Mouse (Mus musculus): ENCODE measurements around the gene Prkaca. TPM values are rescaled to one million over a fixed set of nuclear protein-coding genes. Genes with fewer than 3 reads are reported as not detected.

Gene Prkaca
- polyA plus RNA-seq, 1 experiment = 56.2 TPM

DNA sequence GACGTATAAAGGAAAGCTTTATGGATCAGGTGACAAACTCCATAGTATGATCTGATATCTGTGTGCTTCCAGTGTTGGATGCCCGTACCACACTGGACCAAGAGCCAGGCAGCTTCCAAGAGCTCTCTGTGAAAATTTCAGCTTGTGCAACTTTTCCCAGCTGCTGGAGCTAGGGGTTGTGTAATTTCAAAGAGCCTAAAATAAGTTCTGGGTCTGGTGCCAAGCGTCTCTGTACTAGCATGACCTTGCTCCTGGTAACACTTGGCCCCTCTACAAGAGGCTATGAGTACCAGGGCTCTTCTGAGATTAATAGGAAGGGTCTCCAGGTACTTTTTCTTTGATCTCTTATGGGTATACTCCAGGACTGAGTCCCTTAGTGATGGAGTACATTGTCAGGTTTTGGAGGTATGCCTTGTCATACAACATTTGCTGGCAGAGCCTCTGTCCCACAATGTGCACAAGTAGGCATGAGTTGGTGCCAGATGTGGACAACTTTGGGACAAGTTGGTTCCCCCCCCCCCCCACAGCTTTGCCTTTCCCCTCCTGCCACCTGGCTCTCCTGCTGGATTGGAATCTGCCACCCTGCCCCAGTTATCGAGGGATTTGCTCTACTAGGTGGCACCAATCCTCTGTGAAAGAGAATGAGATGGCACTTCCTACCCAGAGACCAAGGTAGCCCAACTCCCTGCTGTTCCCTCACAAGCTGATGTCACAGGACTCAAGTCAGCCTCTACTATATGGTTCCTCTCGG, 8.6 kb upstream of the Prkaca start:
- TF ChIP-seq GATA1 (IDR thresholded peaks at IDR 0.05; ENCODE audit: low read length) = no peak

DNA sequence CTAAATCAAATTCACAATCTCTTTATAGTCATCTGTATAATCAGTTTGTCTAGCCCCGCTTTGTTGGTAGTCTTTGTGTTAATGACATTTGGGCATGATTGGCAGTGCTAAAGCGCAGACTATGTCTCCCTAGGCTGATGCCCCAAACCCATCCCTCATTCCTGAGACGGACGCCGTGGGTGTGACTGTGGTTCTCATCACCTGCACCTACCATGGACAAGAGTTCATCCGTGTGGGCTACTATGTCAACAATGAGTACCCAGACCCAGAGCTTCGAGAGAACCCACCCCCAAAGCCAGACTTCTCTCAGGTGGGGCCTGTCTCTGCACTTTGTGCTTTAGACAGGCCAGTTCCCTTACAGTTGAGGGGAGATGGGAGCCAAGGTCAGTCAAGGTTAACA, 5.1 kb upstream of the Prkaca start:
- no peak for TF ChIP-seq GATA1 (IDR thresholded peaks at IDR 0.05; ENCODE audit: low read length)

DNA sequence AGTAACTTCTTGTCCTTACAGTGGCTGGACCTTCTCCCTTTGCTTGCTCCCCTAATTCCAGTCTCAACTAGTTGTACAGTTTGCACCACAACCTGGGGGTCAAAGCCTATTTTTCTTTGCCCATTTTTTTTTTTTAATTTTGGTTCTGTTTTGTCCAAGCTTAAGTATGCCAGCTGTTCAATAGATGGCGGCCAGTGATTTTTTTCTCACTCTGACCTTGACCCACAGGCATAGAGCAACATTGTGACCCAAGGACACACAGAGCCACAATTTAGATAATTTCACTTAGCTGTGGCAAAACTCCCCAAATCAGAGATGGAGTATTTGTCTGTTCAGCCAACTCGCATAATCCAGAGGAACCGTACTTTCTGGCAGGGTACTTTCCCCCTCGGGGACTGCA, 1.7 kb upstream of the Prkaca start:
- no peak for TF ChIP-seq GATA1 (IDR thresholded peaks at IDR 0.05; ENCODE audit: low read length)

DNA sequence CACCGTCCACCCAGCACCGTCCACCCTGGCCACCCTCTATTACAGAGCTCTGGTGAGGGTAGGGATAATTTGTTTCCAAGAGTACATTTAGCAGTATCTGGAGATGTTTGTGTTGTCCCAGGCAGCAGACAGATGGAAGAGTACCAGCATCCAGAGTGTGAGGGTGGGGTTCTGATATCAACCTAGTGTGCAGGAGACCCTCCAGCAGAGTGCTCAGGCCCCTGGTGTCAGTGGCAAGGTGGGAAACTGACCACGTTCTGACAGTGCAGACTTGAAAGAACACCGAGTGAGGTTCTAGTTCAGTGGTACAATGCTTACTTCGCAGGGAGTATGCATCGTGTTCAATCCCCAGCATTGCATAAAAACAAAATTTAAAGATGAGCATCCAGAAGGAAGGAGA, 1.1 kb upstream of the Prkaca start:
- TF ChIP-seq GATA1 (IDR thresholded peaks at IDR 0.05; ENCODE audit: low read length) = no peak

DNA sequence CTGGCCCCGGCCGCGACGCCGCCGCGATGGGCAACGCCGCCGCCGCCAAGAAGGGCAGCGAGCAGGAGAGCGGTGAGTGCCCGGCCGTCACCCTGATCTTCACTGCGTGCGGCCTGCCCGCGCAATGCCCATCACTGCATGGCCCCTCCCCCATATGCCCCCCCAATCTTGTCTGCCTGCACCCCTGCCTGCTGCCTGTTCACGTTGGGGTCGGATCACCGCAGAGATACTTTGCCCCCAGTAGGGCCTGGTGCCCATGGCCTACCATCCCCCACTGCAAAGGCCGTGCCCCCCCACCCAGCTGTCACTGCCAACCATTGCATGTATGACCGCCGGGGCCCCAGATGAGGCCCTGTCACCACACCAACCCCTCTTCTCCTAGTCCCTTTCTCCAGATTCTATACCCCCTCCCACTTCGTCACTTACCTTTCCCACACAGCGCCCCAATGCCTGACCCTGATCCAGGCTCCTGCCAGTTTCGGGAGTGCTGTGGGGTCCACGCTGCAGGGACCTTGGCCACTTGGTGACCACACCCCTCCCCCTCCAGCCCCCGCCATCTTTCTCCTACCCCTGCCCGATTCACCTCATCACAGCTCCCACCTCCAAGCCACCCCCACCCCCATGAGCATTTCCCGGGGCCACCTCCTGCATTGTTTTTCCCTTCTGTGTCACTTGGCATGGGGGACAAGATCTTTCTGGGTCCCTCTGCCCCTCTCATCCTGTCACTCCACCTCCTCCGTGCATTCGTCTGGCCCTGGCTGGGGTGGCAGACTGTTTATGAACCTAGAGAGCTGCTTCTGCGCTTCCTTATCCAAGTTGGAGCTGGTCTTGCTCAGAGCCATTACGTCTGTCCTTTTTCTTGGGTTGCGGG, 603 bp downstream of the Prkaca start:
- no peak for TF ChIP-seq GATA1 (IDR thresholded peaks at IDR 0.05; ENCODE audit: low read length)

DNA sequence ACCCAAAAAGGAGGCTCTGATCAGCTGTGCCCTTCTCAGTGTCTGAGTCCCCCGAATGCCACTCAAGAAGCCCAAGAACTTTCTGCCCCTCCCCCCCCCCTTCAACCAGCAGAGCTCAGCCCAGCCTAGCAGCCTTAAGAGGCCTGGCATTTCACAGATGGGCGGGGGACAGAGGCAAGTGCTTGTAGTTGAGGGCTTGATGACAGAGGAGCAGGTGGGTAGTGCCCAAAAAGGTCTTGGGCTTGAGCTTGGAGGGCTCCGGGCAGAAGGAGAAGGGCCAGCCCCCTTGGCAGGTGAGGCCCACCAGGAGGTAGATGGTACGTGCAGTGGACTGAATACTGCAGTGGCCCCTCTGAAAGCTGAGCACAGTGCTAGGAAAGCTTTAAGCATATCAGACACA, 1.7 kb downstream of the Prkaca start:
- TF ChIP-seq GATA1 (IDR thresholded peaks at IDR 0.05; ENCODE audit: low read length) = no peak

DNA sequence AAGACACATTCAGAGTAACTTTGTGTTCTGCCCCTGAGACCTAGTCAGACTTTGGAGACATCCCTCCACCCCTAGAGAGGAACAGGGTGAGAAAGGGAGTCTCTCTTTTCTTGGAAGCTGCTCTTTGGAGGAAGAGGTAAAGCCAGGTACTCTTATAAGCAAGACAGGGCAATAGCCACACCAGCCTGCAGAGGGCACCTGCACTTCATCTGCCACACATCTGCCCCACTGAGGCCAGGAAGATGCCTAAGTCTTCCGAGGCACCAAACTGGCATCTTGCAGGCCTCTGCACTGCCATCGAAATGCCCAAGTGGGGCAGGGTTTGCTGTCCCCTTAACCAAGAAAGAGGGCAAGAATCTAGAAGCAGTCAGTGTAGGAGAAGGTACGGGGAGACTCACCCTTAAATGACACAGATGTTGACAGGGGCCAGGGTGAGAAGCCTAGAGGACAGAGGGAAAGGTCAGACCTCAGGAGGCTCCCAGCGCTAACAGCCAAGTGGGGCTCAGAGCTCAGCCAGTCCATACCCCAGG, 3.4 kb downstream of the Prkaca start:
- no peak for TF ChIP-seq GATA1 (IDR thresholded peaks at IDR 0.05; ENCODE audit: low read length)

DNA sequence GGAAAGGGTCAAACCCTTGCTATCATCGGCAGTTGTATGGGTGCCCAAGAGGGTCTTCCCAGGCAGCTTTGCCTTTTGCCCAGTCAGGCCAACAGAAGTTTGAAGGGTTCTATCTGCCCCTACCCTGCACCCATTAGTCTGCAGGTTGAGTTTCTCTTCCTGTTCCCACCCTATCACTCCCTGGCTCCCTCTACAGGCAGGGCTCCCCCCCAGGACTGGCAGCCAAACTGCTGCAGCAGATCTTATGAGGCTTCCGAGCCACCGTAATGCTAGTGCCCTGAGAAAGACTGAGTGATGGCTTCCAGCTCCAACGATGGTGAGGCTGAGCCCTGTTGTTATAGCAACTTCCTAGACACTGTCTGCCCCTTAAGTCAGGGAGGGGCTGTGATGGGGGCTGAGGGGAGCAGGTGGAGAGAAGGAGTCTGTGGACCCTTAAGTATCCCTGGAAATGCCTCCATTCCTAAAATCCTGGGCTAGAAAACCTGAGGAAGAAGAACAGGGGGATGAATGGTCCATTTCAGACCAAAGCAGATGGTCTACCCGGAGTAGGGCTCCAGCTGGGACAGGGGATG, 4.1 kb downstream of the Prkaca start:
- TF ChIP-seq GATA1 (IDR thresholded peaks at IDR 0.05; ENCODE audit: low read length) = no peak

DNA sequence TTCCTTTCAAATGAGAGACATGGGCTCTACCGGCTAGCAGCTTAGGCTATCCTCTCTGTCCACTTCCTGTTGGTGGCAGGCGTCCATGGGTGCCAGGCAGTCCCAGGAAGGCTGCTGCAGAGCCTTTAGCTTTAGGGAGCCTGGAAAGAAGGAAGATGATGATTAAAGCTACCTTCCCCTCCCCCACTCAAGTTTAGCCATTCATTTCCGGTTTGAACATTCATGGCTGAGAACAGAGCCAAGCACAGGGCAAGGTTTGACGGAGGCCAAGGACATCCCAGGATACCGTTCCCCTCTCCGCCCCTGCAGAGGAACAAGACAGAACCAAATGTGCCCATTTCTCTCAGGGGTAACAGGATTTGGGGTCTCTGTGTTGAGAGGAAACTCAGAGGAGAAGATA, 4.9 kb downstream of the Prkaca start:
- TF ChIP-seq GATA1 (IDR thresholded peaks at IDR 0.05; ENCODE audit: low read length) = no peak

DNA sequence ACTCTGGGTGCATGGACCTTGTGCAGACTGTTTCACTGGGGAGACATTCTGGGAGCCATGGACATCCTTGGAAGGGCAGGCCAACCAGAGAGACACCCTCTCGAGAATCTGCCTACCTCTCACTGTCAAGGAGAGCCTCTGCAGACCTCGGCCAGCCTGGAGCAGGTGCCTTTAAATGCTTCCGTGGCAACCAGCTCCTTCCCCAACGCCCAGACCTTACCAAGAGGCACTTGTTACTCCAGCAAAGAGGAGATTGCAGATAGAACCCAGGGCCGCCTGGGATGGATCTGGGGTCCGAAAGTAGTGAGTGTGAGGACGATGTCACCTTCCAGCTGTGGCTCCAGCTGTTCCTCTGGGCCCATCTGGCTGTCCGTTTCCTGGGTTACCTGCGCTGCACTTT, 5.4 kb downstream of the Prkaca start:
- TF ChIP-seq GATA1 (IDR thresholded peaks at IDR 0.05; ENCODE audit: low read length) = no peak

DNA sequence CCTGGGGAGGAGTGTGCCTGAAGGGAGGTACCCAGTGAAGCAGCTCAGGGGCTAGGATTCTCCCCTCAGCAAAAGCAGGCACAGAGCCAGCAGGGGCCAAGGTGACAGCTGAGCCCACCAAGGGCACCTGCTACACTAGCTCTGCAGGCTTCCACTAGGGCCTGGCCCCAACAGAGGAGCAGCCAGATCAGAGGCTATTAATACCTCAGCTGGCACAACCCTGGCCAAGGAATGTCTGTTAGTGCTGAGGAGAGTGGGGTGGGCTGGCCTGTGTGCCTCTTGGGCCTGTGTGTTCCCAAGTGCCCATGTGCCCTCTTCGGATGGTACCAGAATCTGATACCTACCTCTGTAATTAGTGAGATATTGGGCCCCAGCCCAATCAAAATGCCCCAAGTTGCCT, 7.5 kb downstream of the Prkaca start:
- TF ChIP-seq GATA1 (IDR thresholded peaks at IDR 0.05; ENCODE audit: low read length) = no peak

DNA sequence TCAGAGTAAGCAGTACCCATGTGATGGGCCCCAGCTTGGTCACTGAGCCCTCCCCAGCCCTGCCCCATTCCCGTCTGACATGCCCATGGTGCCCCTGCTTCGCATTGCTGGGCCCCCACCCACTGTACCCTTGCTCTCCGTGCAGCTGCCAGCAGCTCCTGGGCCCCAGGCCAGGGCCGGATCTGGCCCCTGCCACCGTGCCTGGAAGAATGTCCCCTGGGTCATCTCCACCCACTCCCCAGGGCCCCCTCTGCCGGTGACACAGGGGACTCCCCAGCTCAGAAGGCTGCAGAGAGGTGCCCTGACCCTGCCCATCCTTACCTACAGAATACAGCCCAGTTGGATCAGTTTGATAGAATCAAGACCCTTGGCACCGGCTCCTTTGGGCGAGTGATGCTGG, 8.1 kb downstream of the Prkaca start:
- TF ChIP-seq GATA1 (IDR thresholded peaks at IDR 0.05; ENCODE audit: low read length) = no peak

DNA sequence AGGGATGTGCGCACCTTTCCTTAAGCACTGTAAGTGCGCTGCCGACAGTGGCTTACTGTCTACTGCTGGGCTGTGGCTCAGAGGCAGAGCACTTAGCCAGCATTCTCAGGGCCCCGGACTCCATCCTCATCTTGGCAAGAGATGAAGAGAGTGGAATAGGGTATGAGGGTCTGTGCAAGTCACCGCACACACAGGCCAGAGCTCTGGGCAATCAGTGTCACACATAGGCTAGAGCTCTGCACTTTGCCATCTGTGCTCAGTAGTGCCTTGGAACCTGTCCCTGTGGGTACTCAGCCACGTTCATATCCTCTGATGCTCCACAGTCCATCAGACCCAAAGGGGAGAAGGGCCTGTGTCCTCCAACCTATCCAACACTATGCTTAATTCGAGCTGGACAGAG, 8.7 kb downstream of the Prkaca start:
- TF ChIP-seq GATA1 (IDR thresholded peaks at IDR 0.05; ENCODE audit: low read length) = no peak

DNA sequence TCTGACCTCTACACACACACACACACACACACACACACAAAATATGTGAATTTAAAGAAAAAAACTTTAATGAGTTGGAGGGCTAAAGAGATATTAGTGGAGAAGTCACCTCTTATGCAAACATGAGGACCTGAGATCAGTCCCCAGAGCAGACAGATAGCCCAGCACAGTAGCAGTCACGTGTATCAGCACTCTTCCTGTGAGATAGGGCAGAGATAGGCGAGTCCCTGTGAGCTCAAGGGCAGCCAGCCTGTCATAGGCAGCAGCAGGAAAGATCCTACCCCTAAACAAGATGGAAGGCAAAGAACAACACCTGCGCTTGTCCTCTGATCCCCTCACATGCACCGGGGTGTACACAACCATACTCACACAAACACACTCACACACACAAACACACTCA, 9.7 kb downstream of the Prkaca start:
- no peak for TF ChIP-seq GATA1 (IDR thresholded peaks at IDR 0.05; ENCODE audit: low read length)

DNA sequence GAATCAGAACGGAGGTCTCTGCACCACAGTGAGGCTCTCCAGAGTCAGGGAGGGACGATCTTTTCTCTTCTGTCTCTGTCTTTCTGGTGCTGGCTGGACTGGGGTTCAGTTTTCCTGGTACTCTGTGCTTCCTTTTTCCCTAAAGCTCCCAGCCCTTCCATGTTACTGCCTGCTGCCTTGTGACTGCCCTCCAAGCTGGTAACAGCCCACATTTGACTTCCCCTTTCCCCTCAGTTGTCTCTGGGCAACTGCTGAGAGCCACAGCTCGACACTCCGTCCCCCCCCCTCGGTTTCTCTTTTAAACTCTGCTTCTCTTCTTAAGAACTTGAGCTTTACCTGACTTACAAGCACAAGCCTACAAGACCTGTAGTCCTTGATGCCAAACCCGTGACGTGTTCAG, 16.4 kb downstream of the Prkaca start:
- TF ChIP-seq GATA1 (IDR thresholded peaks at IDR 0.05; ENCODE audit: low read length) = no peak

DNA sequence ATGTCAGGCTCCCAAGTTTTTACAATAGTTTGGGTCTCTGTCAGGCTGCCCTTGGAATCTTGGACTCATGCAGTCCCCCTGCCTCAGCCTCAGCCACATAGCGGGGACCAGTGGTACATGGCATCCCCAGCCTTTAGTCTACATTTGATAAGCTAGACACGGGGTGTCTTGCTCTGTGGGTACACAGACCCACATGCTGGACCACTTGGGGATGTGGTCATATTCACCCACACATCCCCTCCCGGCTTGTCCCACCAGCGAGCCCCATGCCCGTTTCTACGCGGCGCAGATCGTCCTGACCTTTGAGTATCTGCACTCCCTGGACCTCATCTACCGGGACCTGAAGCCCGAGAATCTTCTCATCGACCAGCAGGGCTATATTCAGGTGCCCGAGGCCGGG, 17.4 kb downstream of the Prkaca start:
- TF ChIP-seq GATA1 (IDR thresholded peaks at IDR 0.05; ENCODE audit: low read length) = no peak
